Mouse (Mus musculus): ENCODE measurements around the gene Tbc1d30. TPM values are rescaled to one million over a fixed set of nuclear protein-coding genes. Genes with fewer than 3 reads are reported as not detected.

Gene Tbc1d30
- polyA plus RNA-seq, 1 experiment = not detected

GRCm38 (mm10) chr10:121254343-121254742 lies 96.7 kb downstream of the Tbc1d30 start:
- Histone ChIP-seq H3K4me3 (ENCODE audit: insufficient read depth, low read depth, low read length) (no peak overlapping the region), H3K4me1 (ENCODE audit: control insufficient read depth, insufficient read depth, low read length) (no peaks in the 10 kb centered on the region), H3K27ac (ENCODE audit: insufficient read depth, low read depth, low read length) (no peak overlapping the region)
- WGBS = 80% methylated on average over 8 of the region's 8 CpGs
- TF ChIP-seq POLR2A (IDR thresholded peaks at IDR 0.05; ENCODE audit: insufficient read depth, low read depth, low read length) (no peak), CTCF (IDR thresholded peaks at IDR 0.05; ENCODE audit: insufficient read depth, low read depth, low read length) (no peak)

DNA sequence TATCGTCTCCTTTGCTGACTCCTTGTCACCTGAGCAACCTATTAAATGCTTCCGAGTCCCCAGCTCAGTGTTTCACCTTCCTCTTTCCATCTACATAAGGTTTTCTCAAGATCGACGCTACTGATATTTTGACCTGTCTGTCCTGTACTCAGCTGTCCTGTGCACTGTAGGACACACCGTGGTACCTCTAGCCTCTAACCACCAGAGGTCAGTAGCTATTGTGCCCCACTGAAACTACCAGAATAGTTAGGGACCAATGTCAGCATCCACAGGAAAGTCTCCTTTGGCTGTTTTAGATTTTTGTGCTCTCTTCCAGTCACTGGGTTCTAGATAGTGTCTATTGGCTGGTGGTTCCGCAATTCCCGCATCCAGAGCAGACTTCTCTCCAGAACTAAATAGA lies 98.3 kb downstream of the Tbc1d30 start:
- no peak for TF ChIP-seq POLR2A (IDR thresholded peaks at IDR 0.05; ENCODE audit: insufficient read depth, low read depth, low read length)
- no peak for TF ChIP-seq CTCF (IDR thresholded peaks at IDR 0.05; ENCODE audit: insufficient read depth, low read depth, low read length)
- WGBS = 84% methylated on average over 7 of the region's 7 CpGs

DNA sequence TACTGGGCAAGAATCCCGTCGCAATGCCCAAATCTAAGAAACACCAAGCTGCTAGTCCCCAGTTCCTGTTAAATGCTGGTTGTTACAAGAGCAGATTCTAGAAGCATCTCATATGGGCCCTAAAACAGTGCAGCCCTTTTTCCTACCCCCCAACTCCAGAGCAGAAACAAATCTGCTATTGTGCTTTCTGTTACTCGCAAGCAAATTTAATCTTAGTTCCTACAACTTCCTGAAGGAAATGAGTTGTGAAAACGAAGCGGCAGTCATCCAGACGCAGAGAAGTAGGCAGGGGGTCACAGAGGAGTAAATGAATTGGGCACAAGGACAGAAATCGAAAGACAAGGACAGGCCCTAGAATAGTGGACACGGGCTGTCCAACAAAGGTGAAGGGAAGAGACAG lies 99.9 kb downstream of the Tbc1d30 start:
- H3K4me3 ChIP-seq (ENCODE audit: insufficient read depth, low read depth, low read length) = no peak overlapping the region
- TF ChIP-seq CTCF (IDR thresholded peaks at IDR 0.05; ENCODE audit: insufficient read depth, low read depth, low read length) (no peak), POLR2A (IDR thresholded peaks at IDR 0.05; ENCODE audit: insufficient read depth, low read depth, low read length) (no peak)
- no peak overlapping the region for H3K27ac ChIP-seq (ENCODE audit: insufficient read depth, low read depth, low read length)
- no peaks in the 10 kb centered on the region for H3K4me1 ChIP-seq (ENCODE audit: control insufficient read depth, insufficient read depth, low read length)
- WGBS = 64% methylated on average over 8 of the region's 8 CpGs

More for the DNA sequence above, 98.3 kb downstream of the Tbc1d30 start:
- H3K4me1 ChIP-seq (ENCODE audit: control insufficient read depth, insufficient read depth, low read length) = no peaks in the 10 kb centered on the region
- no peak overlapping the region for H3K27ac ChIP-seq (ENCODE audit: insufficient read depth, low read depth, low read length)
- no peak overlapping the region for H3K4me3 ChIP-seq (ENCODE audit: insufficient read depth, low read depth, low read length)

DNA sequence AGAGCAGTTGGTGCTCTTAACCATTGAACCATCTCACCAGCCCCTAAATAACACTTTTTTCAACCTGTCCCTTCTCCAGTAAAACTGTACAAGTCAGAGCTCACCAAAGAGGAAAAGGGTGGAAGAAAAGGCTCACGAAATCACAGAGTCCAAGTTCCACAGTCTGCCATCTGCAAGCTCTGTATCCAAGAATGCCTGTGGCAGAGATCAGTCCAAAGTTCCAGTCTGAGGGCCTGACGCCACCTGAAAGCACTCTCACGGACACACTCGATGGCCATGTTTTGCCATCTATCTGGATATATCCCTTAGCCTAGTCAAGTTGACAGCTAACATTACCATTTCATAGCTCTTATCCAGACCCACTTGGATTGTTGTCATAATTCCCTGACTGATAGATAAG lies 101.3 kb downstream of the Tbc1d30 start:
- H3K27ac ChIP-seq (ENCODE audit: insufficient read depth, low read depth, low read length) = no peak overlapping the region
- 96% methylated on average over 4 of the region's 4 CpGs for WGBS
- no peaks in the 10 kb centered on the region for H3K4me1 ChIP-seq (ENCODE audit: control insufficient read depth, insufficient read depth, low read length)
- no peak overlapping the region for H3K4me3 ChIP-seq (ENCODE audit: insufficient read depth, low read depth, low read length)
- TF ChIP-seq POLR2A (IDR thresholded peaks at IDR 0.05; ENCODE audit: insufficient read depth, low read depth, low read length) (no peak), CTCF (IDR thresholded peaks at IDR 0.05; ENCODE audit: insufficient read depth, low read depth, low read length) (no peak)

DNA sequence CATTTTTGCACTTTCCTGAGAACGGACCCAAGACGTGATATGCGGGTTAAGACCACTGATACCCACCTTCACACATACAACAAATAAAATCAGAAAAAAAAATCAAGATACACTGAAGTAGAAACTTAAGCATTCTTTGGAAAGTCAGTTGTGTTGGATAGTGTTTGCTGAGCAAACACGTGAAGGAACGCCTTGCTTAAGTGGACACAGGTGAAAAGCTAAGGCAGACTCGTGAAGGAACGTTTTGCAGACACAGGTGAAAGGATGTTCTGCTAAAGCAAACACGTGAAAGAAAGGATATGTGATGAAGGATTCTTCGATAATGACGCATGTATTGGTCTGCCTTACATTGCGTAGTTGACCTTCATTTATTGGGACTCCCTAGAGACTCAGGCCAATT lies 103.5 kb downstream of the Tbc1d30 start:
- no peak overlapping the region for H3K27ac ChIP-seq (ENCODE audit: insufficient read depth, low read depth, low read length)
- WGBS = 96% methylated on average over 11 of the region's 11 CpGs
- no peaks in the 10 kb centered on the region for H3K4me1 ChIP-seq (ENCODE audit: control insufficient read depth, insufficient read depth, low read length)
- no peak for TF ChIP-seq CTCF (IDR thresholded peaks at IDR 0.05; ENCODE audit: insufficient read depth, low read depth, low read length)
- TF ChIP-seq POLR2A (IDR thresholded peaks at IDR 0.05; ENCODE audit: insufficient read depth, low read depth, low read length) = no peak
- no peak overlapping the region for H3K4me3 ChIP-seq (ENCODE audit: insufficient read depth, low read depth, low read length)

- H3K27ac ChIP-seq (ENCODE audit: insufficient read depth, low read depth, low read length) = no peak overlapping the region
- WGBS = 79% methylated on average over 21 of the region's 21 CpGs
- H3K4me3 ChIP-seq (ENCODE audit: insufficient read depth, low read depth, low read length) = no peak overlapping the region
- no peak for TF ChIP-seq CTCF (IDR thresholded peaks at IDR 0.05; ENCODE audit: insufficient read depth, low read depth, low read length)
- no peak for TF ChIP-seq POLR2A (IDR thresholded peaks at IDR 0.05; ENCODE audit: insufficient read depth, low read depth, low read length)
- no peaks in the 10 kb centered on the region for H3K4me1 ChIP-seq (ENCODE audit: control insufficient read depth, insufficient read depth, low read length)
Measured at GRCm38 (mm10) chr10:121246971-121247370, 104.1 kb downstream of the Tbc1d30 start.

- TF ChIP-seq CTCF (IDR thresholded peaks at IDR 0.05; ENCODE audit: insufficient read depth, low read depth, low read length) (no peak), POLR2A (IDR thresholded peaks at IDR 0.05; ENCODE audit: insufficient read depth, low read depth, low read length) (no peak)
- WGBS = 93% methylated on average over 23 of the region's 23 CpGs
- 0 out of 2 replicates have a peak, but pooled peaks cover 2% of the 10 kb centered on the region for H3K4me1 ChIP-seq (ENCODE audit: control insufficient read depth, insufficient read depth, low read length)
Measured at GRCm38 (mm10) chr10:121243373-121244207, 107.5 kb downstream of the Tbc1d30 start.

DNA sequence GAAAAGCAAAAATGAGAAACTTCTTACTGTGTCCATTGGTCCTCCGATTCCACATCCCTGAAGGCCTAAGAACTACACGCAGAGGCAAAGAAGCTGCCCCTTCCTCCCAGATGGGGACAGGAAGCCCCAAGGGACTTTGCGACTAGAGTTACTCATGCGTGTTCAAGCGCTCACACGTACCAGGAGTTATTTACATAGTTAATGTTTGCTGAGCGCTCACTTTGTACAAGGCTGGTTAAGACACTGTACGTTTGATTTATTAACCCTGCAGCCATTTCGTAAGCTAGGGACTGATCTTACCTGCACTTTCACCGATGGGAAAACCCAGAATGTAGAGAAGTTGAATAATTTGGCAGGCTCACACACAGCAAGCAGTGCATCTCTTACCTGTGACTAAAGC lies 108.5 kb downstream of the Tbc1d30 start:
- 0 out of 2 replicates have a peak, but pooled peaks cover 2% of the 10 kb centered on the region for H3K4me1 ChIP-seq (ENCODE audit: control insufficient read depth, insufficient read depth, low read length)
- 91% methylated on average over 10 of the region's 10 CpGs for WGBS
- H3K27ac ChIP-seq (ENCODE audit: insufficient read depth, low read depth, low read length) = no peak overlapping the region
- H3K4me3 ChIP-seq (ENCODE audit: insufficient read depth, low read depth, low read length) = no peak overlapping the region
- TF ChIP-seq POLR2A (IDR thresholded peaks at IDR 0.05; ENCODE audit: insufficient read depth, low read depth, low read length) (no peak), CTCF (IDR thresholded peaks at IDR 0.05; ENCODE audit: insufficient read depth, low read depth, low read length) (no peak)

More at GRCm38 (mm10) chr10:121243373-121244207, 107.5 kb downstream of the Tbc1d30 start:
- Histone ChIP-seq H3K4me3 (ENCODE audit: insufficient read depth, low read depth, low read length) (no peak overlapping the region), H3K27ac (ENCODE audit: insufficient read depth, low read depth, low read length) (no peak overlapping the region)

DNA sequence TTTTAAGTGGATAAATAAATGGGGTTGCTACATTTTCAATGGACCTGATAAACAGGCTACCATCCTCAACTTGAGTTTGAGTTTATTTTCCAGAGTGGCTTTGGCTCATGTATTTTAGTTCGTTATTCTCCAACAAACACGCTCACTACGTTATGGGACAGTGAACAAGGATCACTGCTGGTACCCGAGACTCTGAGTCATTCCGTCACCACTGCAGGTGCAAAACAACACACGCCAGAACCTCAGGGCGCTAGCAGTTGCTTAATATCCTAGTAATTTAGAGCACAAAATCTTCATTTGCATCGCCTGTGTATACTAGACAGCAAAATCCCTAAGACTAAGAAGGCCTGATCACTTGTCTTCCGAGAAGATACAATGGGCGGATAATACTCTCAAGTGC lies 112.0 kb downstream of the Tbc1d30 start:
- H3K4me1 ChIP-seq (ENCODE audit: control insufficient read depth, insufficient read depth, low read length) = 0 out of 2 replicates have a peak, but pooled peaks cover 2% of the 10 kb centered on the region
- H3K4me3 ChIP-seq (ENCODE audit: insufficient read depth, low read depth, low read length) = no peak overlapping the region
- WGBS = 59% methylated on average over 10 of the region's 10 CpGs
- H3K27ac ChIP-seq (ENCODE audit: insufficient read depth, low read depth, low read length) = no peak overlapping the region
- no peak for TF ChIP-seq CTCF (IDR thresholded peaks at IDR 0.05; ENCODE audit: insufficient read depth, low read depth, low read length)
- no peak for TF ChIP-seq POLR2A (IDR thresholded peaks at IDR 0.05; ENCODE audit: insufficient read depth, low read depth, low read length)

Data from olfactory bulb, adult 2 months (tissue).